Mouse (Mus musculus): ENCODE results near the gene Angptl4.

- TF ChIP-seq CTCF (conservative IDR thresholded peaks at IDR 0.05; ENCODE audit: low read length) (no peak), POU5F1 (IDR thresholded peaks at IDR 0.05; ENCODE audit: borderline replicate concordance, low read length) (no peak), NANOG (IDR thresholded peaks at IDR 0.05; ENCODE audit: borderline replicate concordance, low read length) (no peak)
Measured at GRCm38 (mm10) chr17:33784939-33785338, 3.3 kb upstream of the Angptl4 start.

Measured in E14TG2a.4 (cell line).